Mouse (Mus musculus) heart, postnatal 25 days (tissue): ENCODE measurements at regions not wholly inside any gene's neighbourhood (a gene's known extent, or its start where the extent isn't known, plus 50 kb on each side); places are given as distances from the start of the nearest gene placed in this dataset.

Source experiments
- DNase-seq: peaks from one replicate; pipeline ENCODE4 v3.0.0; 2022; ENCODE audit warnings: low spot score
- intact Hi-C: fragments of 180-260 bp; cut with DNase I; formaldehyde crosslinking; loops from one replicate; pipeline ENCODE4 v1.15.1; 2025

DNA sequence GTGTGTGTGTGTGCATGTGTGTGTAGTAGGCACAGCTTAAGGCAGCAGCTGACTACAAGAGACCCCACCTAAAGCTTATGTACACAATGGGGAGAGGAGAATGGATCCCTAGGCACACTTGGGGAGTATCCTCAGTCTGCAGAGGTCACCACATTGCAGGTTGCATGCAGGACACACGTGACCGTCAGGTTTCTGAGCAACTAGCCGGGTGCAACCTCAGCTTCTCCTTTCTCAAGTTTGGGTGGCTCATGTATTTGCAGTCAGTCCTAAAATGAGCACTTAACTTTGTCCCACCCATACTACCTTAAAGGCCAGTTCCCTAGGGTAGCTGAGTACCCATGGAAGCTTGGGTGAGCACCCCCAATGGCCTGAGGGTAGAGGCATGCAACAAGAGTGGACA, 111.0 kb upstream of the Ccnd1 start:
- intact Hi-C loops = no loop called here
- DNase-seq = no peak

DNA sequence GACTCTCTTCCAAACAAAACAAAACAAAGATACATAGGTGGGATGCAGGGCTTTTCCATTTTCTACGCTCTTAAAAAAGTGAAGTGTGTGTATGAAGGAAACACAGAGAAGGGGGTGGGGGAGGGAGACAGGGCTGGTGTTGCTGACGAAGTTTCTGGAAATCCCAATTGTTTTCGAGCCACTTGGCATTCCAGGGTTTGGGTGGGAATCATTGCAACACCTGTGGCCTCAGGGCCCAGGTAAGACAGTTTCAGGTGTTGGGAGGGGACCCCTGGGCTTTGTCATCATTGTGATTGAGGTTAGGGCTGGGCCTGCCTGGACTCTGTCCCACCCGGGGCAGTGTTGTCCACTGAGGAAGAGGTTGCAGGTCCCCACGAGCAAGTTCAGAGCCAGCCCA, 108.8 kb upstream of the Ccnd1 start:
- intact Hi-C loops = no loop called here
- no peak for DNase-seq

DNA sequence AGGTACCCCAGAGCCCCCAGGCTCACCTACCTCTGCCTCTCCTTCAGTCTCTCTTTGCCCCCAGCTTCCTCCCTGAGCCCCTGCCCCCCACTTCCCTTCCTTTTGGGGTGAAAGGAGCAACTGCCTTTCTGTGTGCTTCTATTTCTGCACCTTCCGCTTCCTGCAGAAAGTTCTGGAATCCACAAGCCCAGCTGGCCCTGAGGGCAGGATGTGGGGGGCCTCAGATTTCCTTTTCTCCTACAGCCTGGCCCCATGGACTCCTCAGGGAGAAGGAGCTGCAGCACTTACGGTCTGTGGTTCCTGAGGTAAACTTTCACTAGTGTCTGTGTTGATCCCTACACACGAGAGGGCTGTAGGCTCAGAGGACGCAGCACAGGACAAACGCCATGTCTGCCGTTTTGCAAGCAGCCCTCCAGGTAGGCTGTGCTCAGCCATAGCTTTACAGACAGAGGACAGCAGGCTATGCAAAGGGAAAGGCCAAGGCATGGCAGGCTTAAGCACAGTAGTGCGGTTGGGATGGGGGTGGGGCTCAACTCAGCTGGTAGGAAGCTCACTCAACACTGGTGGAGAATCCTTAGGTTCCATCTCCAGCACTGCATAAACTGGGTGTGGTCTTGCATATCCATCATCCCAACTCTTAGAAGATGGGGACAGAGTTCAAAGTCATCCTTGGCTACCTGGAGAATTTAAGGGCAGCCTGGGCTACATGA, 108.2 kb upstream of the Ccnd1 start:
- DNase-seq = no peak
- intact Hi-C loops = no loop called here

DNA sequence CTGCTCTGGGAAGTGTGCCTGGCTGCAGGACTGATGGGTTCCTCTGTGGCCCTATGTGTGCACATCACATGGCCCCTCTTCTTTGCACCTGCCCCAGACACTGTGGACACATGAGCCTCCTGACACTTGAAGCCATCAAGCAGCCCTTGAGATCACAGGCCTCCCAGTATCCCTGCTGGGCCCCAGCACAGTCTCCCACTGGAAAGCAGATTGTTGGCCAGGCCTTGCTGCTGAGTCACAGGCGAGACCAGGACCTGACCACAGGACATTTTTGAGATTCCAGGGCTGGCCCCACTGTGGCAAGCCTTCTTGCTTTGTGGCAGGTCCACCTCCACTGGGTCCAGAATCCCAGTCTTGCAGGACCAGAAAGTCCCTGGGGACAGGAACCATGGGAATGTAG, 105.5 kb upstream of the Ccnd1 start:
- DNase-seq = no peak
- intact Hi-C loops = no loop called here

DNA sequence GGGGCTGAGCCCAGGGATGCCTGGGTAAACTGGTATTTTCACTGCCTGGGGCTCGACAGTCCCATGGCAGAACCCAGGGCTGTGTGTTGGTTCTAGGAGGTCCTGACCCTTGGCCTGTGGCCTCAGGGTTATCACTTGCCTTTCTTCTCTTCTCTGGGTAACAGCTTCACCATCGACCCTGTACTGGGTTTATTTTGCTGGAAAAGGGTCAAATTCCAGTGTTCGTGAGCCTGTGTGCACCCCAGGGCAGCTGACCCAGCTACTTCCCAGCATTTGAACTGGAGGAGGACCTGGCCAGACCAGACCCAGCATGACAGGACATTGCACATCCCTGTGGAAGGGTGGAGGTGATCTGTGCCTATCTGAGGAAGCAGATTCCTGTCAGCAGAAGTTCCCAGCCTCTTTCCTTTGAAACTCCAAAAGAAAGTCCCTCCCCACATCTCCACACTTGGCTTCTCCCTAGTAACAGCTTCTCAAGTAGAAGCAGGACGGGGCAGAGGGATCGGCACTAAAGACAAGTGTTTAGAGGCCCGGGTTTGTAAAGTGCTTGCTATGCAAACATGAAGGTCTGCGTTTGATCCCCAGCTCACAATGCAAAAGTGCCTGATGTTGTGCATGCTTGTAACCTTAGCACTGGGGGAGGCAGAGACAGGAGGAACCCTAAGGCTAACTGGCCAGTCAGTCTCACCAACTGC, 103.9 kb upstream of the Ccnd1 start:
- intact Hi-C loops = no loop called here
- no peak for DNase-seq

DNA sequence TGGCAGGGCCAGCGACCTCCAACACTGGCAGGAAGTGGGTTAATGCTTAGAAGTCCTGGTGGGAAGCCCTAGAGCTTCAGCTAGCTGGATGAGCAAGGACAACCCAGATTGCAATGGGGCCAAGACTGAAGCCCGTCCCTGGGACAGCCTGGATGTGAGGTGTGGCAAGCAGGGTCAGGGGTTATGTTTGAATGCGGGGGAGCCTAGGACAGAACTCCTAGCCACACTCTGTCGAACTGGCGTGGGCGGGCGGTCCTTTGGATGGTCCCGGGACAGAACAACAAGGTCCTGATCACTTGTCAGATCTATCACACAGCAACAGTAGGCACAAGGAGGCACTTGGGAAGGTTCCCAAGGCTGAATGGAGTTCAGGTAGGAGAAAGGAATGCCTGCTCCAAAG, 101.1 kb upstream of the Ccnd1 start:
- intact Hi-C loops = no loop called here
- no peak for DNase-seq

DNA sequence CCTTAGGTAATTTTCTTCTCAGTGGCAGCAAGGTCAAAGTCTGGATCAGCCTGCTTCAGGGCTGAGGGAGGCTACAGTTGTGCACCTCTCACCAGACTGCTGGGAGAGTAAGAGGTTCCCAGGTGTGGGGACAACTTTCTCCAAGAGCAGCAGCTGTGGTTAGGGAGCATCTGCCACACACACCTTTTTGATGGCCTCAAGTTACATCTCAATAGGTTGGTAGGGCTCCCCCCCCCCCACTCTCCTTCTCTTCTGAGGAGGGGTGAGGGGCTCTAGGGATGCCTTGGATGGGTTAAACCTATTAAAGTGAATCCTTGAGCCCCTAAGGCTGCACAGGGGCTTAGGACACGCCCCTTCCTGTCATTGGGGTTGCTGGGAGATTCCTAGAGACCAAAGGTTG, 94.7 kb upstream of the Ccnd1 start:
- DNase-seq = no peak
- intact Hi-C loops = loop anchor here (5.0 kb wide), 2 partner anchors 183 to 208 kb away; no protein-coding TSS in a partner anchor

DNA sequence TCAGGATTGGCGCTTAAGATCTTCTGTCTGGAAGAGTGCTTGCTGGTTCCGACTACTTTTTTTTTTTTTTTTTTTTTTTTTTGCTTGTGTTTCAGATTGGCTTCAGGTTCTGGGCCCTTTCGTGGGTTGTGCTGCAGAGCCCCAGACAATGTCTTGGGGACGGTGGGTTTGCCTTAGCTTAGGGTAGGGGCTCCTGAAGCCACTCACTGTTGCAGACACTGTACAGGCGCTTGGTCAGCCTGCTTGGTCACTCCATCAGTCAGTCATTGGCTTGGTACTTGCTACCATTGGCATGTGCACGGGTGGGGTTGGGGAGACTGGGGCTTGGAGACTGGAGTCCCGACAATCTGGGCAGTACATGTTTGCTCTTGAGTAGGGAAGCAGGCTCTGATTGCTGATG, 91.5 kb upstream of the Ccnd1 start:
- intact Hi-C loops = loop anchor here (2.0 to 5.0 kb wide), 3 partner anchors 88 to 211 kb away; no protein-coding TSS in a partner anchor
- DNase-seq = no peak

DNA sequence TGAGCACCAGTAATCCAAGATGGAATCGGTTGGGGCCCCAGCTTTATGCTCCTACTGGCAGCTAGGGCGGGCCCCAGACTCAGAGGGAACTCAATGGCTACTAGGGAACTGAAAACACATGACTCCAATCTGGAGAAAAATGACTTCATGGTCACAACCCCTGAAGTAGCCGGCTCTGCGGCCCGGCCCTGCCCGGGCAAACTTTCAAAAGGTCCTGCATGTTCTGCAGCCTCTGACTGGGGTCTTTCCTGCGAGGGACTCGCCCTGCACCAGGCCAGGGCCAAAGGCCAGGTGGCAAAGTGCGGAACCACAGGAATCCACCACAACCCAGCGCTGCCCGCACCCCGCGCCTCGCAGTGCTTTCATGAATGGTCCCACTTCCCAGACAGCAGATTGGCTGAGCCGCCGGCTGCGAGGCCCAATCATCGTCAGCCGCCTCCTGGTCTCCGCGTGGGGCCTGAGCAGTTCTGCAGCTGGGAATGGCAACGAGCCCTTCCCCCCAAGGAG, 91.0 kb upstream of the Ccnd1 start:
- DNase-seq = peak; percentile 78
- intact Hi-C loops = loop anchor here (2.0 to 5.0 kb wide), 3 partner anchors 88 to 212 kb away; no protein-coding TSS in a partner anchor

DNA sequence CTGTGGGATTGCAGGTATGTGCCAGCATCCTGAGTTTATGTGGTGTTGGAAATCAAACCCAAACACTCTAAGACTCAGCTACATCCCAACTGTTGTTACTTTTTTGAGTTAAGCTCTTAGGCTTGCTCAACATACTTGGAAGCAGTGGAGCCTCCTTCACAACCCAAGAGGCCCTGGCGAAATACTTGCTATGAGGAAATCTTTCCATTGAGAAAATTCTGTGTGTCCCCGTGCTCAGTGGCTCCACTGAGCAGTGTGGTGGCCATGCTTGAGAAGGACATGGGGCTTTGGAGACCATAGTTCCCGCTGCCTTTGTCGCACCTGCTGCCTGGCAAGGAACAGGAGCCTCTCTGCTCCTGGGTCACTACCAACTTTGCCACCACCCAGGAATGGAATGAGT, 89.9 kb upstream of the Ccnd1 start:
- DNase-seq = no peak
- intact Hi-C loops = loop anchor here (2.0 to 5.0 kb wide), 3 partner anchors 87 to 213 kb away; no protein-coding TSS in a partner anchor

DNA sequence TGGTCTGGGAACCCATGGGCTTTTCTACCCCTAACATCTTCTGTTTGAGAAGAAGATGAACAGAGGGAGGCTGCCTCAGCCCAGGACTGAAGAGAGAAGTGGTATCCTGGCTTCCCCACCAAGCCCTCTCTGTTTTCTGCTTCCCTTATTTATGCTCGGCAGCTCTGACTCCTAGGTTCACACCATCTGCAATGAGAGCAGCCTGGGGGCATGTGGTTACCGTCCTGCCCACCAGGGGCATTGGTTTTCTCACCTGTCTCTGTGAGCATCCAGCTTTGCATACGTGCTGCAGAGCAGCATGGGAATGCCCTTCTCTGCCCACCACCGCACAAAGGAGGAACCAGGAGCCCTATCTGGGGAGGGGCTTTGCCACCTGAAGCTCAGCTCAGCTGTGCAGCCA, 89.4 kb upstream of the Ccnd1 start:
- DNase-seq = no peak
- intact Hi-C loops = no loop called here

DNA sequence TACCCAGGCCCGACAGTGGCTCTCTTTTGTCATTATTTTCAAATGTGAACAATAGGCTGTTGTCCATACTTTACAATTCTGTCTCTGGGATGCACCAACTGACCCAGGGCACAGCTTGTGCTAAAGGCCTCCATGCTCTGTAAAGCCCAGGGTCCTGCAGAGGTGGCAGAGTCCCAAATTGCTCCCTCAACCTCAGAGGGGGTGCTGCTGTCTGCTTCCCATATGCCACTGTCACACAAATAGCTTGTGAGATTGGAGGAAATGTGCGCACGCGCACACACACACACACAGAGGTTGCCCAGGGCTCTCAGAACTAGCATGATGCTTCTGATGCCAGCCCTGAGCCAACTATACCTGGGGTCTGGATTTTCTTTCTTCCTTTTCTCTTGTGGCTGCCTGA, 87.3 kb upstream of the Ccnd1 start:
- no peak for DNase-seq
- intact Hi-C loops = loop anchor here (2.0 kb wide), 1 partner anchor 84 kb away; no protein-coding TSS in a partner anchor

DNA sequence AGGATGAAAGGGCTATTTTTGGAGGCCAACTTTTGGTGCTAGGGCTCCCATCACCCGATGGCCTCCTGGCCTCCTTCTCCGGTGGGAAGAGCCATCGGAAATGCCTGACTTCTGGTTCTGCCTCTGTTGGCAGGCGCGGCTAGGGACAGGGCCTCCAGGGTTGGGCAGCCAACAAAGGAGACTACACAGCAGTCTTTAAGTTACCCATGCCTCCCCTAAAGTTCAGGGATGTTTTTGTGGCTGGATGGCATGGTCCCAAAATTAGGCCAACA, 86.2 kb upstream of the Ccnd1 start:
- no peak for DNase-seq
- intact Hi-C loops = loop anchor here (2.0 kb wide), 1 partner anchor 85 kb away; no protein-coding TSS in a partner anchor

DNA sequence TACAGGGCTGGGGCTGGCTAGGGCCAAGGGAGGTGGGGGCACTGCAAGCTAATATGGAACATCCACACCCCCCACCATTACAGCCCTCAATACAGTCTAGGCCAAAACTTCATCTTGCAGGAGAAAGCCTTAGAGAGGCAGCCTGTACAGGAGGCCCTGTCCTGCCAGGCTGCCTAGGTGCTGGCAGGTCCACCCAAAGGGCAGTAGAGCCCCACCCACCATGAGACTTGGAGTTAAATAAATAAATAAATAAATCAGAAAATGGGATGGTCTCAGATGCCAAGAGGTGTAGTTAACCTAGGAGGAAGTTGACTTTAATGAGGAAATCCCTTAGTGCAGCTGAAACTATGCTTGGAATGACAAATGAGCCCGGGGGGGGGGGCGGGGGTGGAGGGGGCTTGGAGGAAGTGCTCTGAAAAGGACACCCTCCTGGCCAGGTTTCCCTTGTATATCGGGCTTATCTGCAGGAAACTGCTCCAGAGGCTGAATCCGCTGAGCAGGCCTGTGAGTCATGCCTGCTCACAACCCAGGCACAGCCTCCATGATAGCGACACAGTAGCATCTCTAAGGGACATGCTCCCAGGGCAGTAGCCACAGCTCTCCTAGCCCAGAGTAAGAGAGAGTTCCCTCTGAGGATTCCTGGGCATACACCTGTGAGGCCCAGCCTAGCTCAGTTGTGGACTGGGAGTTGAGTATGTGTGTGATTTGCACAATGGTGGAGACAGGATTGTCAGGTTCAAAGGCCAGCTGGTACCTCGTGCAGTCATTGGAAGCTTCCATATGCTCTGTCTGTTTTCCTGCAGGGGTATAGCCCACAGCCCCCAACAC, 85.7 kb upstream of the Ccnd1 start:
- intact Hi-C loops = loop anchor here (2.0 kb wide), 1 partner anchor 85 kb away; no protein-coding TSS in a partner anchor
- DNase-seq = peak; percentile 51

DNA sequence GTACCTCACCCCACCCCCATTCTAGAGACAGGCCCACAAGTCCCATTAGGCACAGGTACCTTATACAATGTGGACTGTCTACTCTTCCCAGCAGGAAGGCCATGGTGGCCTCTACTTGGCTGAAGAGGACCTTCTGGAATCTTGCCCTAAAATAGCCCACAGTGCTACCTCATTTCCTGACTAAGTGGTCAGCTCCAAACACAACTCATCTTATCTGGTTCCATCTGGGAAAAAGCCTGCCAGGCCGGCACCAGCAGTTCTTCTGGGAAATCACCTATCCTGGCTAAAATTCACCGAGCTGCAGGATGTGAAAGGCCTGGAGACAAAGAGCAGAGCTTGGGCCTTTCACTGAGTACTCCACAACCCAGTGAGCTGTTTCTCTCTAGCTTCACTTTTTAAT, 84.9 kb upstream of the Ccnd1 start:
- intact Hi-C loops = no loop called here
- DNase-seq = no peak

DNA sequence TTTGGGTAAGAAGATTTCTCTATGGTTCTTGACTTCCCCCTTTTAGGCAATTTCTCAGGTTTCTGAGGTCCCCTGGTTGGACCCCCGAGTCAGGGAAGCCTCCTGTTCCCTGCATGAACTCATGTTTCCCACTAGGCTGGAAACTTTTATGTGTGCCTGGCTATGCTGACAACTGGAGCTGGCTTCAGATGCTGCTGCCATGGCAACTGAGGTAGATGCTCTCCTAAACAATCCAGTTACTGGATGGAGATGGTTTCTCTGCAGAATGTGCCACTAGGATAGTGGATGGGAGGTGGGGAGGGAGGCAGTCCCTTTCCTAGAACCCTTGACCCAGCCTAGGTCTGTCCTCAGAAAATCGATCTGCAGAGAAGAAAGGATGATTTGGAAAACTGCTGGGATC, 79.4 kb upstream of the Ccnd1 start:
- intact Hi-C loops = no loop called here
- DNase-seq = no peak

DNA sequence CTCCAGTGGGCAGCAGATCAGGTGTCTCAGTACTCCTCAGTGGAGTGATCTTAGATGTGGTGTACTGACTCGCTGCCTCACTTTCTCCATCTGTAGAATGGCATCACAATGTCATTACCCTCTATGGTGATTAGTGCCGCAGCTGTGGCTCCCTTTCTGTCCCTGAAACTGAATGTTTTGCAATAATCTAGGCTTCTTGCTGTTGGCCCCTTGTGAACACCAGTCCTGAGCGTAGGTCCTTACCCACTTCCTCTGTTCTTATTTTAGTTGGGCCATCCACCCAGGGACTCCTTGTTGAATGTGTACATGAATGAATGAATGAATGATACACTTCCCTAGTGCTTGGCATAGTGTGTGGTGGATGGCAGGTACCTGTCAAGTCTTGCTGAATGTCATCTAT, 78.4 kb upstream of the Ccnd1 start:
- DNase-seq = no peak
- intact Hi-C loops = no loop called here

DNA sequence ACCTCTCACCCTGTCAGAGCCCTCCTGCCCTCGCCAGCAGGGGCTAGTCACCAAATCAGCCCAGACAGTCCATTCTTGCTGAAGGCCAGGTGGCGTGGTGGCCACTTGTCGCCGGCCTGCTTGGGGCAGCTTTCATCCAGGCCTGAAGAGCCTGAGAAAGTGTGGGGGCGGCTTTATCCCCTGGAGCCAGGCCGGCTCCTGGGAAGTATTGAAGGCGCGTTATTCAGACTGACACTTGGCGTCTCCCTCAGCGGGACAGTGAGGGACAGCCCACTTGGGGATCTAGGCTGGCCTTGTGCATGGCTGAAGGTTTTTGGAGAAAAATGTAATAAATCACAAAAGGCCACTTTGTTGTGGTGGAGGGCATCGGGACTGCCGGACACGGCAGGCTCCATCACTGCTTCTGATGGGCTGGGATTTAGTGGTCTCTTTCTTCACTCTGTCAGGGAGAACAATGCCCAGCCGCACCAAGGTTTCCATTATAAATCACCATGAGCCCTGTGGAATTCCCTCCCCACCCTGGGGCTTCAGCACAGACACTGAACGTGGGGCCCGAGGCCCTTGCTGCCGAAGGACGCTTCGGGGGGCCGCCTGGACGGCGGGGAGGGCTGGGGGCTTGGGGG, 75.8 kb upstream of the Ccnd1 start:
- intact Hi-C loops = no loop called here

DNA sequence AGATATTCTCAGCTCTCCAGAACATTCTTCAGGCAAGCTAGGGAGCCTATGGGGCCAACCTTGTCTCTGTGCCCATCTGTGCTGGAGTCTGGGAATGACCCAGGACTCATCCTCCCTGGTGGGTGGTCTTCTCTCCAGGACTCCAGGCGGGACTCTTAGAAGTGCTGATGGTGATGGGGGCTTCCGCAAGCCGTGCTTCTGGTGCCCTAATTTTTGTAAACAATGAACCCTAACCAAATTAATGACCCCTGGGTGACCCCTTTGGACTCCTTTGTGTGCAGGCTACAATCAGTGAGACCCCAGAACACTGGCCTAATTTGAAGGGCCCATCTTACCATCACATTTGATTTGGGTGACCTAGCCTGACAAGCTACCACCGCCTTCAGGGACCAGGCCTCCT, 71.0 kb upstream of the Ccnd1 start:
- intact Hi-C loops = no loop called here
- no peak for DNase-seq

More for the DNA sequence above, 75.8 kb upstream of the Ccnd1 start:
- DNase-seq = no peak

DNA sequence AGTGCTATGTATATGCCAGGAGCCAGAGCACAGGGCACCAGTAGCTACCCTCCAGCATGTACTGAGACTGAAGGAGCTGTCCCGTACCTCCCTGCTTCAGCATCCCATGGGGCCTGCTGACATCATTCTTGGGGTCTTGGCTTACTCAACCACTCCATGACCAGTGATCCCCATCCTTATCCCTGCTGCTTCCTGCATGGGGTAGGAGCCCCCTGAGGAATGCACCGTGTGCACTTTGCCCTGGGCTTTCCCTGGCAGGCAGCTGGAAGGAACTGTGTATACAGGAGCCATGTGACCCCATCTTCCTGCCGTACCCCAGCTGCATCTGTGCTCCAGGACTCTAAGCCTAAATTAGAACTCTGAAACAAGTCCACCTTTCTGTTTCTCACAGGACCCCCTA, 70.3 kb upstream of the Ccnd1 start:
- intact Hi-C loops = no loop called here
- no peak for DNase-seq
